Mouse (Mus musculus): ENCODE data around the gene Rora. TPM values are rescaled to one million over a fixed set of nuclear protein-coding genes. Genes with fewer than 3 reads are reported as not detected.

Gene Rora
- polyA plus RNA-seq, 1 experiment, result 0.06 TPM

DNA sequence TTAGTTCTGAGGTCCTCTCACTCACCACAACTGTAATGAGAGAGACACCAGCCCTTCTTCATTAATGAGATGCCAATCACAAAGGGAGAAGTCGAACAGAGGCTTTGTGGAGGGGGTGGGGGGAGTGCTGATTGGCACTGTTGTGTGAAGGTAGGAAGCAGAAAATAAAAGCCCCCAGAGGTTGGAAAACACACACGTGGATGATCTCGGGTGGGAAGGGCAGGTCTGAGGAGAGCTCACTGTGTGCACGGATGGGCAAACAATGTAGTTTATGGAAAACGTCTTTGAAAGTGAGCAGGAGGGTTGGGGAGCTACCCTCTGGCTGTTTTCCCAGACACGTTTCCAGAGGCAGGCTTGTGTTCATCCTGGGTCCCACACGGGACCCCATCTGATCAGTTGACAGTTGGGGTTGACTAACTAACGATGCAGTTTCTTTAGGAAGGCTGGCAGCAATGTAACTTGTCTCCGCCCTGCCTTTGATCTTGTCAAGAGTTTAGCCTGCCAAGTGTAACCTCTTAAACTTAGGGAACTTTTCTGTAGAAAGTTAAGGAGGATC lies 460.9 kb downstream of the Rora start:
- Histone ChIP-seq H3K36me3 (ENCODE audit: control insufficient read depth, insufficient read depth) (no peaks in the 10 kb centered on the region), H3ac (ENCODE audit: control insufficient read depth, insufficient read length, low read depth) (no peak overlapping the region), H3K79me3 (ENCODE audit: low read depth) (no peaks in the 10 kb centered on the region), H3K27me3 (ENCODE audit: control insufficient read depth, insufficient read depth, insufficient read length) (peaks cover 1% of the 10 kb centered on the region), H3K4me3 (ENCODE audit: insufficient read depth, poor library complexity, severe bottlenecking) (no peak overlapping the region), H3K79me2 (ENCODE audit: control insufficient read depth, insufficient read depth) (no peaks in the 10 kb centered on the region)
- TF ChIP-seq USF1 (IDR thresholded peaks at IDR 0.05; ENCODE audit: low read depth), result no peak
- TF ChIP-seq FOSL1 (IDR thresholded peaks at IDR 0.05; ENCODE audit: insufficient read depth, low read length, poor library complexity, severe bottlenecking), result no peak
- no peak for TF ChIP-seq MAX (IDR thresholded peaks at IDR 0.05)
- TF ChIP-seq MYOG (IDR thresholded peaks at IDR 0.05; ENCODE audit: control insufficient read depth, extremely low read depth, insufficient read length), result no peak
- no peak for TF ChIP-seq CTCF (IDR thresholded peaks at IDR 0.05; ENCODE audit: control insufficient read depth, insufficient read depth, insufficient read length)
- no peak for TF ChIP-seq MYOD1 (IDR thresholded peaks at IDR 0.05; ENCODE audit: control insufficient read depth, insufficient read length, low read depth)
- no peak for TF ChIP-seq CEBPB (IDR thresholded peaks at IDR 0.05; ENCODE audit: low read depth)

DNA sequence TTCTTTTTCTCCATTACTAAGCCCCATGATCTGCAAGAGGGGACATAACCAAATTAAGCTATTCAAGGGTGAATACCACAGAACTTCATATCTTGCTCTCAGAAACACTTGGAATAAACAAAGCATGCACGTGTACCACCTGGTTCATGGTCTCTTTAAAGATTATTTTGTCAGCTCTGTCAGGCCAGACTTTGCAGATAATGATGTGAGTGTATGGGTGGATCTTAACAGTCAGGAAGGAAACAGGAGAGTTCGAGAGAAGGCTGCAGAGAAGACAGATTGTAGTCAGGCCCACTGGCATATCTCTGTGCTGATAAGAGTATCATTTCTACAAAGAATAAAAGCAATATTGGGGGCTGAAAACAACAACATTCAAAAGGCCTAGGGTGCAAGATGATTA lies 463.2 kb downstream of the Rora start:
- H3K79me3 ChIP-seq (ENCODE audit: low read depth), result no peaks in the 10 kb centered on the region
- H3ac ChIP-seq (ENCODE audit: control insufficient read depth, insufficient read length, low read depth), result no peak overlapping the region
- H3K4me3 ChIP-seq (ENCODE audit: insufficient read depth, poor library complexity, severe bottlenecking), result no peak overlapping the region
- H3K79me2 ChIP-seq (ENCODE audit: control insufficient read depth, insufficient read depth), result no peaks in the 10 kb centered on the region
- no peaks in the 10 kb centered on the region for H3K36me3 ChIP-seq (ENCODE audit: control insufficient read depth, insufficient read depth)
- TF ChIP-seq FOSL1 (IDR thresholded peaks at IDR 0.05; ENCODE audit: insufficient read depth, low read length, poor library complexity, severe bottlenecking) (no peak), CEBPB (IDR thresholded peaks at IDR 0.05; ENCODE audit: low read depth) (no peak), USF1 (IDR thresholded peaks at IDR 0.05; ENCODE audit: low read depth) (no peak), MYOG (IDR thresholded peaks at IDR 0.05; ENCODE audit: control insufficient read depth, extremely low read depth, insufficient read length) (no peak), MYOD1 (IDR thresholded peaks at IDR 0.05; ENCODE audit: control insufficient read depth, insufficient read length, low read depth) (no peak), CTCF (IDR thresholded peaks at IDR 0.05; ENCODE audit: control insufficient read depth, insufficient read depth, insufficient read length) (no peak), MAX (IDR thresholded peaks at IDR 0.05) (no peak)
- no peaks in the 10 kb centered on the region for H3K27me3 ChIP-seq (ENCODE audit: control insufficient read depth, insufficient read depth, insufficient read length)

DNA sequence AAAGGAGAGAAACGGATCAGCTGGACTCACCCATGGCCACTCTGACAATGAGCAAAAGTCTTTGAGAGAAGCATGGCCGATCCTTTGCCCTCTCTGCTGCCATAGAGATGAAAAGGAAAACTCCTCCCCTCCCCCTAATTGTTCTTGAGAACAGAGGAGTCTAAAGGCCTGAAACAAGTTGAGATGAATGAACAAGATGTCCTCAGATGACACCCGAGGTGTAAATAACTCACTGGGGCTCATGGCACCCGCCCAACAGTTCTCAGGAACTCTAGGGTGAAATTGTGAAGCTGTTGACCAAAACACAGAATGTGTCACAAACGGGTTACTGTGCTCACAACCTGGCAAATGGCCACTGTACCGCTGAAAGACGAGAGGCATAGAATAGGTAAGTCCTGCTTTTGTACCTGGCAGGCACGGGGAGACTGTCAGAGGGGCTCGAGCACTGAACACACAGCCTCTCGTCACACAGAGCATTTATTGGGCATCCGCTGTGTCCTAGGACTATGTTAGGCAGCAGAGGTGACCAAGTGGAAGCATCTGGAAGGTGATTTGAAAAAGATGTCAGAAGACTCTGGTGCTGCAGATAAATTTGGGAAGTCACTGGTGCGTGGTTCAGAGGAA lies 467.6 kb downstream of the Rora start:
- H3ac ChIP-seq (ENCODE audit: control insufficient read depth, insufficient read length, low read depth), result no peak overlapping the region
- no peaks in the 10 kb centered on the region for H3K36me3 ChIP-seq (ENCODE audit: control insufficient read depth, insufficient read depth)
- H3K79me2 ChIP-seq (ENCODE audit: control insufficient read depth, insufficient read depth), result no peaks in the 10 kb centered on the region
- no peak overlapping the region for H3K4me3 ChIP-seq (ENCODE audit: insufficient read depth, poor library complexity, severe bottlenecking)
- no peaks in the 10 kb centered on the region for H3K79me3 ChIP-seq (ENCODE audit: low read depth)
- no peak for TF ChIP-seq CEBPB (IDR thresholded peaks at IDR 0.05; ENCODE audit: low read depth)
- no peak for TF ChIP-seq MYOD1 (IDR thresholded peaks at IDR 0.05; ENCODE audit: control insufficient read depth, insufficient read length, low read depth)
- TF ChIP-seq USF1 (IDR thresholded peaks at IDR 0.05; ENCODE audit: low read depth), result no peak
- TF ChIP-seq FOSL1 (IDR thresholded peaks at IDR 0.05; ENCODE audit: insufficient read depth, low read length, poor library complexity, severe bottlenecking), result no peak
- no peak for TF ChIP-seq CTCF (IDR thresholded peaks at IDR 0.05; ENCODE audit: control insufficient read depth, insufficient read depth, insufficient read length)
- no peak for TF ChIP-seq MYOG (IDR thresholded peaks at IDR 0.05; ENCODE audit: control insufficient read depth, extremely low read depth, insufficient read length)
- no peaks in the 10 kb centered on the region for H3K27me3 ChIP-seq (ENCODE audit: control insufficient read depth, insufficient read depth, insufficient read length)

DNA sequence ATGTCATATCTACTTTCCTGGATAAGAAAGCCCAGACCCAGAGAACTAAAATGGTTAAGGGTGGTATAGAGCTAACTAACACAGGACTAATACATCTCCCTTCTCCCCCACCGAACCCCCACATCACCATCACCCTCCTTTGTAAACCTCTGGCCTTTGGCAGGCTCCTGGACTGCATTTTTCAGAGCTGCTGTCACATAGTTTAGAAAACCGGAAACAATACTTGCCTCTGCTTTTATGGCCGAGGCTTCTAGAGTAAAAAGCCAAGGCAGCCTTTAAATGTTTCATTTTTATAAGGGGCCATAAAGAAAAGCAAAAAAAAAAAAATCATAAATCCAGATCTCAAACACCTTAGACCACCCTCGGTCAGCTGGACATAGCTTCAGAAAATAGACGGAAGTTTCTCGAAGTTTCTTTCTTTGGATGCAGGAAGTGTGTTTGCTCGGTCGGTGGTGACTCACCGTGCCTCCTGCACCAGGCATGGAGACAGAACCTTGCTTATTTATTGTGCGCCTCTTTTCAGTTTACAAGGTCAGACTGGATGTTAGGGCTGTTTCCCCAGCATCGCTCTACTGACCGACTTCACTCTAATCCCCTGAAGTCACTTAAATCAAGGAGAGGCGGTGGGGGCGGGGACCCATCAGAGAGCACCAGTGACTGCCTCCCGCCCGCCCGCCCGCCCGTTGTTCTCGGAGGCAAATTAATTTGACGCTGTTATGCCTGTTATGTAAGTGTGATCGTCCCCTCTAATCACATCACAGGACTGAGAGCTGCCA lies 471.6 kb downstream of the Rora start:
- H3ac ChIP-seq (ENCODE audit: control insufficient read depth, insufficient read length, low read depth), result no peak overlapping the region
- no peaks in the 10 kb centered on the region for H3K79me3 ChIP-seq (ENCODE audit: low read depth)
- H3K27me3 ChIP-seq (ENCODE audit: control insufficient read depth, insufficient read depth, insufficient read length), result no peaks in the 10 kb centered on the region
- TF ChIP-seq USF1 (IDR thresholded peaks at IDR 0.05; ENCODE audit: low read depth) (no peak), FOSL1 (IDR thresholded peaks at IDR 0.05; ENCODE audit: insufficient read depth, low read length, poor library complexity, severe bottlenecking) (no peak), MAX (IDR thresholded peaks at IDR 0.05) (no peak), CEBPB (IDR thresholded peaks at IDR 0.05; ENCODE audit: low read depth) (no peak), MYOD1 (IDR thresholded peaks at IDR 0.05; ENCODE audit: control insufficient read depth, insufficient read length, low read depth) (no peak), MYOG (IDR thresholded peaks at IDR 0.05; ENCODE audit: control insufficient read depth, extremely low read depth, insufficient read length) (no peak), CTCF (IDR thresholded peaks at IDR 0.05; ENCODE audit: control insufficient read depth, insufficient read depth, insufficient read length) (no peak)
- no peaks in the 10 kb centered on the region for H3K36me3 ChIP-seq (ENCODE audit: control insufficient read depth, insufficient read depth)
- H3K4me3 ChIP-seq (ENCODE audit: insufficient read depth, poor library complexity, severe bottlenecking), result no peak overlapping the region
- no peaks in the 10 kb centered on the region for H3K79me2 ChIP-seq (ENCODE audit: control insufficient read depth, insufficient read depth)

DNA sequence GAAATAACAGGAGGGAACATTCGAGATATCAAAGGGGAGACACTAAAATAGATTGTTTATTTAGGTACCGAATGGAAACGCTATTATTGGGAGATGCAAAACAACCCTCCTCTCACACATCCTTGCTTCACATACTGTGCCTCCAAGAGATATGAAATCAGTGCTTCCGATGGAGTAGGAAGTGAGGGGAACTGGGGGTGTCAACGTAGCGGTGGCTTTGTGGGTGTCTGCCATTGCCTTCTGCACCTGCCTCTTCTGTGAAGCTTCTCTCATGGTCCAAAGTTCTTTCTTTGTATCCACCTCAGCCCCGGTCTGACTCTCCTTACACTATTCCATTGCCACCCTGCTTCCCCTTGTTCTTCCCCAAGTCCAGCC lies 472.2 kb downstream of the Rora start:
- no peaks in the 10 kb centered on the region for H3K36me3 ChIP-seq (ENCODE audit: control insufficient read depth, insufficient read depth)
- no peaks in the 10 kb centered on the region for H3K27me3 ChIP-seq (ENCODE audit: control insufficient read depth, insufficient read depth, insufficient read length)
- H3K79me2 ChIP-seq (ENCODE audit: control insufficient read depth, insufficient read depth), result no peaks in the 10 kb centered on the region
- no peaks in the 10 kb centered on the region for H3K79me3 ChIP-seq (ENCODE audit: low read depth)
- no peak for TF ChIP-seq CEBPB (IDR thresholded peaks at IDR 0.05; ENCODE audit: low read depth)
- TF ChIP-seq MYOD1 (IDR thresholded peaks at IDR 0.05; ENCODE audit: control insufficient read depth, insufficient read length, low read depth), result no peak
- no peak for TF ChIP-seq FOSL1 (IDR thresholded peaks at IDR 0.05; ENCODE audit: insufficient read depth, low read length, poor library complexity, severe bottlenecking)
- TF ChIP-seq MAX (IDR thresholded peaks at IDR 0.05), result no peak
- no peak for TF ChIP-seq CTCF (IDR thresholded peaks at IDR 0.05; ENCODE audit: control insufficient read depth, insufficient read depth, insufficient read length)
- TF ChIP-seq USF1 (IDR thresholded peaks at IDR 0.05; ENCODE audit: low read depth), result no peak
- no peak for TF ChIP-seq MYOG (IDR thresholded peaks at IDR 0.05; ENCODE audit: control insufficient read depth, extremely low read depth, insufficient read length)
- no peak overlapping the region for H3ac ChIP-seq (ENCODE audit: control insufficient read depth, insufficient read length, low read depth)
- no peak overlapping the region for H3K4me3 ChIP-seq (ENCODE audit: insufficient read depth, poor library complexity, severe bottlenecking)
